Mouse (Mus musculus): ENCODE data around the gene Ms4a10. TPM values are rescaled to one million over a fixed set of nuclear protein-coding genes. Genes with fewer than 3 reads are reported as not detected.

The Ms4a10 gene
- polyA plus RNA-seq (2011; ENCODE audit: insufficient read depth, insufficient read length, low read depth, missing spikeins), result not detected in 2 replicates

DNA sequence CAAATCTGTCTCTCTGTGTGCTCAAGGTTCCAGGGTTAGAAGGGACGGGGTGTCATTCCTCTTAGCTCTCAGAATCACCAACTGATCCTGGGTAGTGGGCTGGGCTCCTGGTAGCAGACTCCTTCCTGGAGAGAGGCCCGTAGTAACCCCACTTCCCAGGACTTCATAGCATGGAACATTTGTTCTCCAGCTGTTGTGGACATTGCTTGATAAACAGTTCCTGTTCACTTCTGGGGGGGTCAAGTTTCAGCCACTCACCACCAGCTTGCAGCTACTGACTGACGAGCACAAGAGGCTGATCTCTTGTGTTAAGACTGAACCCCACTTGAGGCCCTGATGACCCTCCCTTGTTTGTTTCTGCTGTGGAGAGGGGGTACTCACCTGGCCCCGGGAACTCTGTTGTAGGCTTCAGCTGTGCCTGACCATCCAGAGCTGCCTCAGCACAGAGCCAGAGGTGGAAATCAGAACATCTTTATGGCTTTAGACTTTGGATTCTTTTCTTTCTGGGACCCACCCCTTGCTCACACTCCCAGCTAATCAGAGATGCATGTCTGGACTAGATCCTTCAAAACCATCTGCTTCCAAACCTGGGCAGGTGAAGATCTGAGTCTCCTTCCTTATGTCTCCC lies at the start of gene Ms4a10:
TSS of gene Ms4a10 (minus strand) at position 433 of the 628 bp plus-strand sequence.
- Histone ChIP-seq H3K9ac (ENCODE audit: low read depth, poor library complexity, severe bottlenecking) (no peak within 1 kb of the TSS), H3K27me3 (ENCODE audit: control insufficient read depth, insufficient read depth, low read length, poor library complexity, severe bottlenecking) (no peaks in the 10 kb centered on the region), H3K4me1 (ENCODE audit: control insufficient read depth, insufficient read depth, low read length) (peaks cover 4% of the 10 kb centered on the region), H3K4me3 (ENCODE audit: low read depth, low read length) (no peak within 1 kb of the TSS), H3K36me3 (ENCODE audit: control insufficient read depth, insufficient read depth, low read length, poor library complexity, severe bottlenecking) (no peaks in the 10 kb centered on the region), H3K27ac (ENCODE audit: insufficient read depth, low read length) (0 out of 2 replicates have a peak within 1 kb of the TSS, but pooled peaks have one; percentile 78), H3K9me3 (replicated peaks; ENCODE audit: control insufficient read depth, insufficient read depth, low read length, poor library complexity, severe bottlenecking) (peaks cover 5% of the 10 kb centered on the region)
- TF ChIP-seq CTCF (IDR thresholded peaks at IDR 0.05; ENCODE audit: low read depth, low read length) (no peak), POLR2A (IDR thresholded peaks at IDR 0.05; ENCODE audit: insufficient read depth, low read length) (no peak)

DNA sequence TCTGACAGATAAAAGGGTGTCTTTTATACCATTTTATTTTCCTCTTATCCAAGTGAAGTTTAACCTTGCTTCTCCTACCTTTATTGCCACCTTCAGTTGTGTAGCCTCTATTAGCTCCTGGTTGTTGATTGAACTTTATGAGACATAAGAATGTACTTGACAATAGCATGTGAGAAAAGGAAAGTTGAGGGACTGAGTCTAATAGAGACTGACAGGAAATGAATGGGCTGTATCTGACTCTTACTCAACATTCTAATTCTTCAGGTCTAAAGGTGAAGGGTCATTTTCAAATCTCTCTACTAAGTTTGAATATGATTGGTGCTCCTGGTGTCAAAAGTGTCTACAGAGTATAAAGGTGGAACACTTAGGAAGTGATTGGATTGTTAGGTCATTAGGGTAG lies 47.9 kb upstream of the Ms4a10 start:
- no peak for TF ChIP-seq EP300 (IDR thresholded peaks at IDR 0.05; ENCODE audit: insufficient read depth, low read depth, low read length)
- no peak for TF ChIP-seq CTCF (IDR thresholded peaks at IDR 0.05; ENCODE audit: low read depth, low read length)
- TF ChIP-seq POLR2A (IDR thresholded peaks at IDR 0.05; ENCODE audit: insufficient read depth, low read length), result no peak
- Histone ChIP-seq H3K4me3 (ENCODE audit: low read depth, low read length) (no peak overlapping the region), H3K36me3 (ENCODE audit: control insufficient read depth, insufficient read depth, low read length, poor library complexity, severe bottlenecking) (no peaks in the 10 kb centered on the region), H3K9ac (ENCODE audit: low read depth, poor library complexity, severe bottlenecking) (no peak overlapping the region), H3K27ac (ENCODE audit: insufficient read depth, low read length) (no peak overlapping the region), H3K9me3 (replicated peaks; ENCODE audit: control insufficient read depth, insufficient read depth, low read length, poor library complexity, severe bottlenecking) (no peaks in the 10 kb centered on the region), H3K27me3 (ENCODE audit: control insufficient read depth, insufficient read depth, low read length, poor library complexity, severe bottlenecking) (no peaks in the 10 kb centered on the region), H3K4me1 (ENCODE audit: control insufficient read depth, insufficient read depth, low read length) (no peaks in the 10 kb centered on the region)

DNA sequence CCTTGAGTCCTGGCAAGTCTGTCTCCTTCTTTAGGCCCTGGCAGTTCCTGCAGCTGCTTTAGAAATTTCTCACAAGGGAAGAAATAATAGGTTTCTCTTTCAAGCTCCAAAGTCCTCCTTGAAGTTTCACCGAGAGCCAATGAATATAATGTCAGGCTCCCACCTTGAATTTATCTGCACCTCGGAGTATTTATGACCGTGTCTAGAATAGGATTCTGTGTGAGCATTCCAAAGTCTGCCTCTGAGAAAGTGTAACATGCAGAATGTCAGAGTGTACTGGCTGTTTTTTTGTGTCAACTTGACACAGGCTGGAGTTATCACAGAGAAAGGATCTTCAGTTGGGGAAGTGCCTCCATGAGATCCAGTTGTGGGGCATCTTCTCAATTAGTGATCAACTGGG lies 43.4 kb upstream of the Ms4a10 start, which contains the start of gene Ms4a18:
TSS of gene Ms4a18 (minus strand) at position 141 of the 400 bp plus-strand sequence.
- Histone ChIP-seq H3K9ac (ENCODE audit: low read depth, poor library complexity, severe bottlenecking) (no peak within 1 kb of the TSS), H3K27ac (ENCODE audit: insufficient read depth, low read length) (no peak within 1 kb of the TSS), H3K27me3 (ENCODE audit: control insufficient read depth, insufficient read depth, low read length, poor library complexity, severe bottlenecking) (no peaks in the 10 kb centered on the region), H3K9me3 (replicated peaks; ENCODE audit: control insufficient read depth, insufficient read depth, low read length, poor library complexity, severe bottlenecking) (no peaks in the 10 kb centered on the region), H3K36me3 (ENCODE audit: control insufficient read depth, insufficient read depth, low read length, poor library complexity, severe bottlenecking) (no peaks in the 10 kb centered on the region), H3K4me3 (ENCODE audit: low read depth, low read length) (no peak within 1 kb of the TSS), H3K4me1 (ENCODE audit: control insufficient read depth, insufficient read depth, low read length) (no peaks in the 10 kb centered on the region)
- no peak for TF ChIP-seq EP300 (IDR thresholded peaks at IDR 0.05; ENCODE audit: insufficient read depth, low read depth, low read length)
- TF ChIP-seq POLR2A (IDR thresholded peaks at IDR 0.05; ENCODE audit: insufficient read depth, low read length), result no peak
- no peak for TF ChIP-seq CTCF (IDR thresholded peaks at IDR 0.05; ENCODE audit: low read depth, low read length)

DNA sequence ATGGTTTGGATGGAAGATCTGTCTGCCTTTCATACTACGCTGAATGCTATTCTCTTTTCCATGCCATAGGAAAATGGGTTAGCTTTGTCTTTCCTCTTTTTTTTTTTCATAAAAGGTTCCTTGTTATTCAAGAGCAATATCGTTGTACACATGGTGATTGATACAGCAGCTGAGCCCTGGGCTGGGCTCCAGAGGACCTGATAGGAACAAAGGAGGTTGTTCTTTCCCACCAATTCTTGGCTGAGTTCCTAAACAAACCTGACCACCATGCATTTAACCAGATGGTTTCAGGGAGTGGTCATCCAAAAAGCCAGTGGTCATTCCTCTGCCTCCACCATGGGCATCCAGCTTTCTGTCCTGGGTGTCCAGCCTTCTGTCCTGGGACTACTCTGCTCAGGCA lies 42.8 kb upstream of the Ms4a10 start:
- Histone ChIP-seq H3K27me3 (ENCODE audit: control insufficient read depth, insufficient read depth, low read length, poor library complexity, severe bottlenecking) (no peaks in the 10 kb centered on the region), H3K27ac (ENCODE audit: insufficient read depth, low read length) (no peak overlapping the region), H3K36me3 (ENCODE audit: control insufficient read depth, insufficient read depth, low read length, poor library complexity, severe bottlenecking) (no peaks in the 10 kb centered on the region), H3K4me1 (ENCODE audit: control insufficient read depth, insufficient read depth, low read length) (no peaks in the 10 kb centered on the region), H3K9me3 (replicated peaks; ENCODE audit: control insufficient read depth, insufficient read depth, low read length, poor library complexity, severe bottlenecking) (no peaks in the 10 kb centered on the region), H3K4me3 (ENCODE audit: low read depth, low read length) (no peak overlapping the region), H3K9ac (ENCODE audit: low read depth, poor library complexity, severe bottlenecking) (no peak overlapping the region)
- TF ChIP-seq EP300 (IDR thresholded peaks at IDR 0.05; ENCODE audit: insufficient read depth, low read depth, low read length) (no peak), CTCF (IDR thresholded peaks at IDR 0.05; ENCODE audit: low read depth, low read length) (no peak), POLR2A (IDR thresholded peaks at IDR 0.05; ENCODE audit: insufficient read depth, low read length) (no peak)

DNA sequence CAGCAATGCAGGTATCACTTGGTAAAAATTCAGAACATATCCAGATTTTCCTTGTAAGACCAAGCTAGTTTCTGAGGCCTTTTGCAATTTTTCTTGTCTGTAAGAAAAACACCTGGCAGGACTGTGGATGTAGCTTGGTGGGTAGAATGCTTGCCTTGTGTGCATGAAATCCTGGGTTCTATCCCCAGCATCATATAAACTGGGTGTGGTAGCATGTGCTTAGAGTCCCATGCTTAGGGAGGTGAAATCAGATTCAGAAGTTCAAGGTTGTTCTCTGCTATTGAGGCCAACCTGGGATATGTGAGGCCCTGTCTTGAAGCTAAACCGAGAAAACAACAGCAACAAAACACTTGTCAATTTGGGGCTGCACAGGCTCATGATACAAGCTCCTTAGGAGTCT lies 41.5 kb upstream of the Ms4a10 start:
- no peak for TF ChIP-seq CTCF (IDR thresholded peaks at IDR 0.05; ENCODE audit: low read depth, low read length)
- no peak for TF ChIP-seq EP300 (IDR thresholded peaks at IDR 0.05; ENCODE audit: insufficient read depth, low read depth, low read length)
- TF ChIP-seq POLR2A (IDR thresholded peaks at IDR 0.05; ENCODE audit: insufficient read depth, low read length), result no peak
- no peaks in the 10 kb centered on the region for H3K27me3 ChIP-seq (ENCODE audit: control insufficient read depth, insufficient read depth, low read length, poor library complexity, severe bottlenecking)

DNA sequence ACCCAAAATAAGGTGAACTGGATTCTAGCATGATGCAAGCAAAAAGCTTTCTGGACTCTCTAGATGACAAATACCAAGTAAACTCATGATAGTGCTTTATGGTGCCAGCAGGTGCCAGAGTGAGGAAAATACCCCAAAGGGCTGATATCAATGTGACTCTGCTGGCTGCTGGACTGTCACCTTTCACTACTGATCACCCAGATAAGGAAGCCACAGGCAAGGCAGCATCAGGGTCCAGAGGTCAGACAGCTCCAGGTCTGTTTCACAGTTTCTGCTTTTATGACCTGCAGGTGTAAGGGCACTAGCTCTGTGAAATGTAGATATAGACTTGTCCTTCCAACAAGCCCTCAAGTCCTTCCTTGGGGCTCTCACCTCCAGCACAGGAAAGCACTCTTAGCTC lies 41.0 kb upstream of the Ms4a10 start:
- no peak for TF ChIP-seq EP300 (IDR thresholded peaks at IDR 0.05; ENCODE audit: insufficient read depth, low read depth, low read length)
- TF ChIP-seq POLR2A (IDR thresholded peaks at IDR 0.05; ENCODE audit: insufficient read depth, low read length), result no peak
- H3K4me1 ChIP-seq (ENCODE audit: control insufficient read depth, insufficient read depth, low read length), result no peaks in the 10 kb centered on the region
- no peaks in the 10 kb centered on the region for H3K9me3 ChIP-seq (replicated peaks; ENCODE audit: control insufficient read depth, insufficient read depth, low read length, poor library complexity, severe bottlenecking)
- H3K27me3 ChIP-seq (ENCODE audit: control insufficient read depth, insufficient read depth, low read length, poor library complexity, severe bottlenecking), result no peaks in the 10 kb centered on the region
- no peak overlapping the region for H3K27ac ChIP-seq (ENCODE audit: insufficient read depth, low read length)
- no peaks in the 10 kb centered on the region for H3K36me3 ChIP-seq (ENCODE audit: control insufficient read depth, insufficient read depth, low read length, poor library complexity, severe bottlenecking)
- no peak overlapping the region for H3K4me3 ChIP-seq (ENCODE audit: low read depth, low read length)
- no peak overlapping the region for H3K9ac ChIP-seq (ENCODE audit: low read depth, poor library complexity, severe bottlenecking)

More for the DNA sequence above, 41.5 kb upstream of the Ms4a10 start:
- no peaks in the 10 kb centered on the region for H3K36me3 ChIP-seq (ENCODE audit: control insufficient read depth, insufficient read depth, low read length, poor library complexity, severe bottlenecking)
- H3K27ac ChIP-seq (ENCODE audit: insufficient read depth, low read length), result no peak overlapping the region
- H3K4me3 ChIP-seq (ENCODE audit: low read depth, low read length), result no peak overlapping the region
- H3K9ac ChIP-seq (ENCODE audit: low read depth, poor library complexity, severe bottlenecking), result no peak overlapping the region
- no peaks in the 10 kb centered on the region for H3K4me1 ChIP-seq (ENCODE audit: control insufficient read depth, insufficient read depth, low read length)
- H3K9me3 ChIP-seq (replicated peaks; ENCODE audit: control insufficient read depth, insufficient read depth, low read length, poor library complexity, severe bottlenecking), result no peaks in the 10 kb centered on the region
